Mouse (Mus musculus) lung, embryonic 14.5 days (tissue): ENCODE measurements around the gene Polr3gl. TPM values are rescaled to one million over a fixed set of nuclear protein-coding genes. Genes with fewer than 3 reads are reported as not detected.

ENCODE experiments used
- ATAC-seq: fragments of 200-750 bp; cut with Nextera tagmentation; 2 replicates; pipeline ENCODE4 v1.8.0; 2017; ENCODE audit warnings: mild to moderate bottlenecking, moderate TSS enrichment, moderate library complexity; ENCODE audit not compliant: insufficient read depth
- DNase-seq: peaks from one replicate; pipeline ENCODE4 v3.0.0-alpha.2; 2015
- H3K27ac ChIP-seq: fragments of 300-500 bp; sonication (generic); 2 replicates; pipeline ENCODE4 v1.5.1; 2014; ENCODE audit warnings: low read depth, mild to moderate bottlenecking, moderate library complexity
- H3K27me3 ChIP-seq: fragments of 300-500 bp; sonication (generic); 2 replicates; pipeline ENCODE4 v1.6.1; 2014; ENCODE audit warnings: low read length, control low read depth; ENCODE audit not compliant: insufficient read depth
- H3K36me3 ChIP-seq: fragments of 300-500 bp; sonication (generic); 2 replicates; pipeline ENCODE4 v1.6.1; 2014; ENCODE audit warnings: control low read depth; ENCODE audit not compliant: insufficient read depth
- H3K4me1 ChIP-seq: fragments of 300-500 bp; sonication (generic); 2 replicates; pipeline ENCODE4 v1.6.1; 2014; ENCODE audit warnings: antibody characterized with exemption, control low read depth; ENCODE audit not compliant: insufficient read depth
- H3K4me2 ChIP-seq: fragments of 300-500 bp; sonication (generic); 2 replicates; pipeline ENCODE4 v1.6.1; 2014; ENCODE audit warnings: mild to moderate bottlenecking
- H3K4me3 ChIP-seq: fragments of 300-500 bp; sonication (generic); 2 replicates; pipeline ENCODE4 v1.5.1; 2014; ENCODE audit warnings: low read depth, low read length
- H3K9ac ChIP-seq: fragments of 300-500 bp; sonication (generic); 2 replicates; pipeline ENCODE4 v1.6.1; 2014
- H3K9me3 ChIP-seq: fragments of 300-500 bp; sonication (generic); 2 replicates; pipeline ENCODE4 v1.6.1; 2016; ENCODE audit warnings: low read depth, low read length, control low read depth
- CTCF ChIP-seq: IDR thresholded peaks from 2 replicates; pipeline ENCODE4 v1.5.1; 2016; ENCODE audit warnings: antibody characterized with exemption, low read depth
- WGBS: fragments of 180-500 bp; shearing (Covaris S2); extraction: QIAGEN DNeasy Blood & Tissue Kit; methylation state at CpG from one replicate; pipeline ENCODE4 v1.1.7; 2014; 5-methylcytosine and 5-hydroxymethylcytosine counted together
- polyA plus RNA-seq: library from polyadenylated mRNA; unstranded; fragments of >200 nt; fragmentation: Nextera tagmentation; extraction: Ambion mirVana; gene quantifications from 2 replicates; pipeline ENCODE4 v1.2.1, GENCODE M21; 2014

Gene Polr3gl
- polyA plus RNA-seq, 1 experiment from 2014 or later, result 22.9 TPM

GRCm38 (mm10) chr3:96561946-96562681 is 31.9 kb downstream of the Polr3gl start:
- Histone ChIP-seq H3K27ac (peak overlapping the region; percentile 65), H3K4me3 (peak overlapping the region; percentile 77)

GRCm38 (mm10) chr3:96560881-96561668 is 32.9 kb downstream of the Polr3gl start:
- ATAC-seq (no peak), DNase-seq (no peak)
- Histone ChIP-seq H3K36me3 (peaks cover 25% of the 10 kb centered on the region), H3K27ac (peak overlapping the region; percentile 77; the same call in 1 of the 2 replicates), H3K27me3 (no peaks in the 10 kb centered on the region), H3K9me3 (no peaks in the 10 kb centered on the region), H3K4me3 (peak overlapping the region; percentile 77), H3K9ac (peak overlapping the region; percentile 95), H3K4me2 (peak overlapping the region; percentile 93), H3K4me1 (peaks cover 23% of the 10 kb centered on the region)
- WGBS, result 83% methylated on average over 9 of the region's 9 CpGs
- no peak for TF ChIP-seq CTCF

More at GRCm38 (mm10) chr3:96561946-96562681, 31.9 kb downstream of the Polr3gl start:
- Histone ChIP-seq H3K27me3 (no peaks in the 10 kb centered on the region), H3K36me3 (peaks cover 25% of the 10 kb centered on the region), H3K9me3 (no peaks in the 10 kb centered on the region), H3K4me2 (peak overlapping the region; percentile 93), H3K4me1 (peaks cover 16% of the 10 kb centered on the region), H3K9ac (no peak overlapping the region)
- no peak for TF ChIP-seq CTCF
- DNase-seq (peak; percentile 56), ATAC-seq (no peak)
- WGBS, result 32% methylated on average over 10 of the region's 10 CpGs

- Histone ChIP-seq H3K27me3 (no peaks in the 10 kb centered on the region), H3K4me1 (peaks cover 27% of the 10 kb centered on the region), H3K9me3 (no peaks in the 10 kb centered on the region), H3K4me3 (peak overlapping the region; percentile 77), H3K9ac (peak overlapping the region; percentile 95), H3K36me3 (peaks cover 25% of the 10 kb centered on the region), H3K27ac (peak overlapping the region; percentile 58; the same call in 1 of the 2 replicates), H3K4me2 (peak overlapping the region; percentile 93)
- ATAC-seq (no peak), DNase-seq (no peak)
- 71% methylated on average over 23 of the region's 23 CpGs for WGBS
- TF ChIP-seq CTCF, result no peak
Observed at GRCm38 (mm10) chr3:96559911-96560850, 33.8 kb downstream of the Polr3gl start.

GRCm38 (mm10) chr3:96559398-96559910 is 34.5 kb downstream of the Polr3gl start:
- H3K4me3 ChIP-seq, result peak overlapping the region; percentile 77
- no peaks in the 10 kb centered on the region for H3K9me3 ChIP-seq
- DNase-seq (no peak), ATAC-seq (no peak)
- no peaks in the 10 kb centered on the region for H3K27me3 ChIP-seq
- peak overlapping the region; percentile 93 for H3K4me2 ChIP-seq
- H3K9ac ChIP-seq, result peak overlapping the region; percentile 95
- H3K36me3 ChIP-seq, result peaks cover 25% of the 10 kb centered on the region
- 59% methylated on average over 12 of the region's 12 CpGs for WGBS
- peak overlapping the region; percentile 94; the same call in 1 of the 2 replicates for H3K27ac ChIP-seq
- peaks cover 29% of the 10 kb centered on the region for H3K4me1 ChIP-seq
- TF ChIP-seq CTCF, result no peak

- peaks cover 28% of the 10 kb centered on the region for H3K4me1 ChIP-seq
- TF ChIP-seq CTCF, result no peak
- peak; percentile 39 for DNase-seq
Observed at GRCm38 (mm10) chr3:96558668-96559196, 35.2 kb downstream of the Polr3gl start.

GRCm38 (mm10) chr3:96558159-96558558 is 35.8 kb downstream of the Polr3gl start:
- H3K4me1 ChIP-seq, result peaks cover 26% of the 10 kb centered on the region
- no peak for ATAC-seq

More at GRCm38 (mm10) chr3:96558668-96559196, 35.2 kb downstream of the Polr3gl start:
- H3K27me3 ChIP-seq, result no peaks in the 10 kb centered on the region
- H3K4me3 ChIP-seq, result peak overlapping the region; percentile 77
- no peak for ATAC-seq
- peak overlapping the region; percentile 94 for H3K27ac ChIP-seq
- H3K4me2 ChIP-seq, result peak overlapping the region; percentile 93
- H3K36me3 ChIP-seq, result peaks cover 25% of the 10 kb centered on the region
- peak overlapping the region; percentile 95 for H3K9ac ChIP-seq
- 22% methylated on average over 10 of the region's 10 CpGs for WGBS
- no peaks in the 10 kb centered on the region for H3K9me3 ChIP-seq

More at GRCm38 (mm10) chr3:96558159-96558558, 35.8 kb downstream of the Polr3gl start:
- under 1% methylated on average over 17 of the region's 17 CpGs for WGBS
- peak overlapping the region; percentile 95 for H3K9ac ChIP-seq
- no peak for DNase-seq
- peak overlapping the region; percentile 93 for H3K4me2 ChIP-seq
- H3K9me3 ChIP-seq, result no peaks in the 10 kb centered on the region
- H3K27ac ChIP-seq, result peak overlapping the region; percentile 94
- TF ChIP-seq CTCF, result no peak
- H3K27me3 ChIP-seq, result no peaks in the 10 kb centered on the region
- H3K4me3 ChIP-seq, result peak overlapping the region; percentile 77
- H3K36me3 ChIP-seq, result peaks cover 25% of the 10 kb centered on the region
